Mouse (Mus musculus) testis, adult 10 weeks (tissue): ENCODE results near the gene Ptpn9. TPM values are rescaled to one million over a fixed set of nuclear protein-coding genes. Genes with fewer than 3 reads are reported as not detected.

Source experiments
- polyA plus RNA-seq: library from polyadenylated mRNA; stranded (reverse); fragments of 350-450 nt; fragmentation: Illumina TruSeq; extraction: RNeasy Lipid Tissue Mini Kit (QIAGEN cat#74804); gene quantifications from one replicate; pipeline ENCODE4 v1.2.3, GENCODE M21; 2014; ENCODE audit warnings: low read depth, low replicate concordance

Ptpn9 gene
- polyA plus RNA-seq: 24.0 TPM

DNA sequence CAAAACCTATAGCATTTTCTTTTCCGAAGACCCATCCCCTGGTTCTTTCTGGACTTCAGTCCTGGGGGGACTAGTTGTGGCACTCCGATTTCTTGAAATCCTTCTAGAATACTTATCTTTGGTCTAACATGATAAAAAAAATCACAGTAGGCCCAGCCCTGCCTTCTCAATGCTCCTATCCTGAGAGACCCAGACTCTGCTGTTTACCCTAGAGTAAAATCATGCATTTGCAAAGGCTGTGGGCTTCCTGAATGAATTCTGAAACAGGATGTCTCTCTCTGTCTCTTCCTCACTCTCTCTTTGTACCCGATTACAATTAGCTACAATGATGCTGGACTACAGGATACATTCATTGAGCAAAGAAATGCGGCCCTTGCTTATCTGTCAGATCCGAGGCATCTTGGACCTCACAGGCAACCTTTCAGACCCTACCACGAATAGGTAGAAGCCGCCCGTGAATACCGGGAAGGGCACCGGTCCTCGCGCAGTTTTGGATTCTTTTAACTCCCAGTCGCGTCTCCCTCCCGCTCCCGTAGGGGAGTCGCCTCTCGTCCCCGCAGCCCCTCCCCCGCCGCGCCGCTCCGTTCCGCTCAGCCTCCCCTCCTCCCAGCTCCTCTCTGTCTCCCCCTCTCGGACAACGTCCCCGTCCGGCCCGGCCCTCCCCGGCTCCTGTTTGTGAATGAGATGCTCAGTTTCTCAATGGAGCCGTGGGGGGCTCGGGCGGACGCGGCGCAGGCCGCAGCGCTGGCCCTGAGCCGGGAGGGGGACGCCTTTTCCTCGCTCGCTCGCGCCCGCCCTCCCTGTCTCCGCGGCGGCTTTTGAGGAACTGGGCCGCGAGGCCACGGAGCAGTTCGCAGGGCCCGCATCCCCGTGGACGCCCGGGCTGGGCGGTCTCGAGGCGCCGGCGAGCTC is at the start of gene Ptpn9:
Gene Ptpn9 (plus strand): TSS at position 638 of the 912 bp plus-strand sequence.

DNA sequence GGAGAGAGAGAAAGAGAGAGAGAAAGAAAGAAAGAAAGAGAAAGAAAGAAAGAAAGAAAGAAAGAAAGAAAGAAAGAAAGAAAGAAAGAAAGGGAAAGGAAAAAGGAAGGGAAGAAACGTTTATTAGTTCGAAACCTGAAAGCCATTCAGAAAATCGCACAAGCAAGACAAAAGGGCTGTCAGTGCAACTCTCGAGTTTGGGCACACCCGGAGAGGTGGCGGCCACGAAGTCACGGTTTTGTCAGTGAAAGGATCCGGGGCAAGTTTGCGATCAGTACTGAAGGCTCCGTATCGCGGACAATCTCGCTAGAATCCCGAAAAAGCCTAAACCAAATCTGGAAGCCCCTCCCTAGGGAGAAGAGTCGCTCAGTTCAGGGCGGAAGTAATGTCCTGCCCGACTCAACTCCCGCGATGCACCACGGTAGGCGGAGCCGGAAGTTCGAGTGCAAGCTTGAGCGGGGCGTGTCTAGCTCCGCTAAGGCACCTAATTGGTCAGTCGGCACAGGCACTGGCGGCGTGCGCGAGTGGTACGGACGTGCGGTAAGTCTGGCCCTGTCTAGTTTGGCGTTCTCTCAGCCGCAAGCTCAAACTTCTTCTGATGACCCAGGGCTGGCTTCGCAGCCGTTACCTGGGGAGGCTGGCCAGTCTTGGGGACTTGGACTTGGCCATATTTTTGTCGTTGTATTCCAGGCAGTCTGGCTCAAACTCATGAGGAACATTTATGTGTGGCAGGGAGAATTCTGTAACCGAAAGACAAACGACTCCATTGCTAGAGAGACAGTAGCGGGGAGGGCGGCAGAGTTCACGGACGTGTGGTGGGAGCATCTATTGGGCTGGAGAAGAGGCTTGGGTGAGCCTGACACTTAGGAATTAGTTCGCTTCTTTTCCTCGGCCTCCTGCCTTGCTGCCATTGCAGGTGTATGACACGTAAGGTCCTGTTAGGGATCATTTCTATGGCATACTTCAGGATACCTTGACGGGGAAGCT is 44.0 kb upstream of the Ptpn9 start, which contains the start of gene Snupn:
Gene Snupn (plus strand): TSS at position 465 of the 987 bp plus-strand sequence.

GRCm38 (mm10) chr9:57071801-57072351 is 77.2 kb downstream of the Ptpn9 start, which contains the start of gene Sin3a:
TSS of gene Sin3a (plus strand) at chr9:57072040.

Other genes with a start within 250 kb of the Ptpn9 start
- gene Lingo1, start 198.5 kb upstream of the Ptpn9 start, polyA plus RNA-seq: 0.11 TPM
- 43.4 TPM for gene Odf3l1, start 130.2 kb upstream of the Ptpn9 start, polyA plus RNA-seq
- gene Cspg4, start 129.9 kb upstream of the Ptpn9 start, polyA plus RNA-seq: 0.10 TPM
- gene Snx33, start 66.6 kb upstream of the Ptpn9 start, polyA plus RNA-seq: 2.4 TPM
- 12.1 TPM for gene Imp3, start 57.4 kb upstream of the Ptpn9 start, polyA plus RNA-seq
- gene Snupn, start 44.0 kb upstream of the Ptpn9 start, polyA plus RNA-seq: 35.1 TPM
- 42.0 TPM for gene Sin3a, start 77.1 kb downstream of the Ptpn9 start, polyA plus RNA-seq
- 13.0 TPM for gene Man2c1, start 135.8 kb downstream of the Ptpn9 start, polyA plus RNA-seq
- gene Neil1, start 153.4 kb downstream of the Ptpn9 start, polyA plus RNA-seq: not detected
- gene Commd4, start 163.4 kb downstream of the Ptpn9 start, polyA plus RNA-seq: 3.4 TPM
- gene Trcg1, start 241.6 kb downstream of the Ptpn9 start, polyA plus RNA-seq: not detected